Mouse (Mus musculus): ENCODE results near the gene Col4a5. TPM values are rescaled to one million over a fixed set of nuclear protein-coding genes. Genes with fewer than 3 reads are reported as not detected.

The Col4a5 gene
- 31.2 and 49.2 TPM in 2 replicates for polyA plus RNA-seq (2016; fragmentation: Nextera tagmentation; extraction: Ambion mirVana)

DNA sequence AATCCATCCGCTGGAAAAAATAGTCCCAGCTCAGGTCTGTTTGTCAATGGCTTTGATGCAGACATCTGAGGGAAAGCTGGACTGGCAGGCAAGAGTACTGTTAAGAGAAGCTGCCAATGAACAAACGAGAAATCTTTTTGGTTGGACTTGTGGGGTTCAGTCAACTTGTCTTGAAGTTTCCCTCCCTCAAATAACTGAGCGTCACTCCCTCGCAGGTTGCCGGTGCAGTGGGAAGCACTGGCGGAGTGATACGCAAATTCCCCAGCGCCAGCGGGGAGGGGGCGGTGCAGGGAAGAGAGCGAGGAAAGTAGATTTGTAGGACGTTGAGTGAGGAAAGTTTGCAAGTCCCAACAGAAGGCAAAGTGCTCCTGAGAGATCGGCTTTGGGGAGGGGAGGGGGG is at the start of gene Col4a5:
TSS of gene Col4a5 (plus strand) at position 276 of the 400 bp plus-strand sequence.
- H3K27me3 ChIP-seq (ENCODE audit: insufficient read depth, poor library complexity, severe bottlenecking), result peaks cover 10% of the 10 kb centered on the region; the same call in 1 of the 2 replicates
- no peaks in the 10 kb centered on the region for H3K9me3 ChIP-seq
- H3K4me1 ChIP-seq, result no peaks in the 10 kb centered on the region
- peak; percentile 85 for DNase-seq (ENCODE audit: low spot score)
- 4% methylated on average over 13 of the region's 13 CpGs for WGBS
- H3K27ac ChIP-seq, result peak within 1 kb of the TSS; percentile 88
- H3K36me3 ChIP-seq, result no peaks in the 10 kb centered on the region
- H3K4me3 ChIP-seq, result peak within 1 kb of the TSS; percentile 63

DNA sequence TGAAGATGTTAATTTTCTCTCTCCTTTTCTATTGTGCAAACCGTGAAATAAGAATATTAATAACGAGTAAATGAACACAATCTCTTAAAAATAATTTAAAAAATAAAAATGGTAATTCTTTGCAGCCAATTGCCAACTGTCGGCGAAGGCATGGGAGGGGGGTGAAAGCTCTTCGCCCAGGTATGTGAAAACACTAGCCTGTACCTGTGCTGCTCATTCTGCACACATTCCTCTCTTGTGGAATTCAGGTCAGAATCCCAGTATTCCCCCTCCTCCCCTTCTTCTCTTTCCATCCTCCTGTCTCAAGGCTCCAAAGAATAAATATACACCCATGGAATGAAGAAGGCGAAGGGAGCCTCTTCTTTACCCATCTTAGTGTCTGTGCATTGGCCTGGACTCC is 38.4 kb upstream of the Col4a5 start:
- Histone ChIP-seq H3K4me1 (peaks cover 6% of the 10 kb centered on the region; the same call in 1 of the 2 replicates), H3K9me3 (no peaks in the 10 kb centered on the region), H3K27ac (peak overlapping the region; percentile 7; the same call in 1 of the 2 replicates), H3K4me3 (no peak overlapping the region), H3K36me3 (no peaks in the 10 kb centered on the region), H3K27me3 (ENCODE audit: insufficient read depth, poor library complexity, severe bottlenecking) (no peaks in the 10 kb centered on the region)
- WGBS, result 71% methylated on average over 6 of the region's 6 CpGs
- no peak for DNase-seq (ENCODE audit: low spot score)

DNA sequence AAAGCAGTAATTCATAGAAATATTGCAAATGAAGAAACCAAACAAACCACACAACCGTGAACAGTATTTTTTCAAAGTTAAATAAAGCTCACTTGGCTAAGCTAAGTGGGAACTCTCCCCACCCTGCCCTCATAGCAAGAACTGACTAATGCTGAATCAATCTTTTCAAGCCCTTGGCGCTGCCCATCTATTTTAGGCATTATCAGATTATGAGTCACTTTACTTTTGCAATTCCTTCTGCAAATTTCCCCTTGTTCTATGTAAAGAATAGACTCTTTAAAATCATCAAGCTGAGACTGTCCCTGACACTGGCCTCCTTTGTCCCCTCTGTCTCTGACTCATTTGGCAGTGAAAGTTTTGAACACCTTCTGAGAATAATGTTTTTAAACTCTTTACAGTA is 35.8 kb upstream of the Col4a5 start:
- no peak overlapping the region for H3K27ac ChIP-seq
- no peaks in the 10 kb centered on the region for H3K27me3 ChIP-seq (ENCODE audit: insufficient read depth, poor library complexity, severe bottlenecking)
- H3K4me3 ChIP-seq, result no peak overlapping the region
- no peak for DNase-seq (ENCODE audit: low spot score)
- H3K9me3 ChIP-seq, result no peaks in the 10 kb centered on the region
- WGBS, result 37% methylated on average over 2 of the region's 2 CpGs
- H3K4me1 ChIP-seq, result peaks cover 6% of the 10 kb centered on the region; the same call in 1 of the 2 replicates
- no peaks in the 10 kb centered on the region for H3K36me3 ChIP-seq

DNA sequence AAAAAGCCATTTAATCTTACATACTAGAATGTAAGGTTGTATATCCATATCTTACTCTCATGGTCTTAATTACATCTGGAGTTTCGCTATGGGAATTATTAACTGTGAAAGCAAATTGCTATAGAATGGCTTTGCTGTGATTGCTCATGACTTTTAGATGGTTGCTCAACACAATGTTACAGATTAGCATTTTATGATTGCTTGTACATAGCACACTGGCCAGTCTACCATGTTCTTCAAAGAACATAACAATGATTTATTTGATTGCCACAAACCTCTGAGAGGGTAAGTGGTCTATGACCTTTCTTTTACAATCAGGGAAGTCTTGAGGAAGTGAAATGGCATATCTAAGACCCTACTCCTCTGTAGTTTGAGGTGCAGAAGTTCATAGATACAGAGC is 27.2 kb upstream of the Col4a5 start:
- H3K9me3 ChIP-seq, result no peaks in the 10 kb centered on the region
- H3K4me3 ChIP-seq, result no peak overlapping the region
- H3K27me3 ChIP-seq (ENCODE audit: insufficient read depth, poor library complexity, severe bottlenecking), result no peaks in the 10 kb centered on the region; the same call in 1 of the 2 replicates
- WGBS, result 79% methylated on average over 1 of the region's 1 CpGs
- no peaks in the 10 kb centered on the region for H3K36me3 ChIP-seq
- no peaks in the 10 kb centered on the region for H3K4me1 ChIP-seq
- no peak overlapping the region for H3K27ac ChIP-seq
- no peak for DNase-seq (ENCODE audit: low spot score)

DNA sequence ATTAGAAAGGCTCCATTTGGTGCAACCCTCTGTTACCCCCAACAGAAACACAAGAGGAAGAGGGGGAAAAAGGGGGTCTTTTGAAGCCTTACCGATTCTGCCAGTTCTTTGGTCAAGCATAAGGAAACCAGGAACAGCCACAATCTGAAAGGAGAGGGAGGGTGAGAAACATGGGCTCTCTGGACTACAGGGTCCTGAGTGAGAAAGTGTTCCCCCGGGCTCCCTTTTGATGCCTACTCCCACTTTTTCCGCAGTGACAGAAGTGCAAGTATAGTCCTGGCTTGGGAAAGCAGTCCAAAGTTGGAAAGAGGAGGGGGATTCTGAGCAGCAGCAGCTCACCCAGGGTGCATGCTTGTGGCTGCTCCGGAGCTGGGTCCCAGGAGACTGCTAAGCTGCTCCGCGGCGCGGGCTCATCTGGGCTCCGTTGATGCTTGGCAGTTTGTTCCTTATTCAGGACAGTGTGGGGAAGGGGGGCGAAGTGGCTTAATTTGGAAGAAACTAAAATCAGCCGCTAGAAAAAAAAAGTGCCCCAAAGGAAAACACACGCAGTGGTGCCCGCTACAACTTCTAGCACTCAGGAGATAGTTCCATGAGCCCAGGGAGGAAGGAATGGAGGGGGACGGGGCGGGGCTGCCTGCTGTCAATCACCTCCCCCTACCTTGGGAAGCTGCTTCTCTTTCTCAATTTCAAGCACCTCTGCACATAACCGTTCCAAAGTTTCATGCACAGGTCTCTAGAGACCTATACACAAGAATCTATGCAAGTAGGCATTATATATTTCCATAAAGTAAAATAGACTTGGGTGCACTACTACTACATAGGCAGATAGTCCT is 1.5 kb upstream of the Col4a5 start, which contains the start of gene Col4a6:
TSS of gene Col4a6 (minus strand) at position 607 of the 833 bp plus-strand sequence.
- Histone ChIP-seq H3K4me1 (no peaks in the 10 kb centered on the region), H3K27ac (peak within 1 kb of the TSS; percentile 88), H3K27me3 (ENCODE audit: insufficient read depth, poor library complexity, severe bottlenecking) (peaks cover 10% of the 10 kb centered on the region; the same call in 1 of the 2 replicates), H3K4me3 (peak within 1 kb of the TSS; percentile 63), H3K9me3 (no peaks in the 10 kb centered on the region), H3K36me3 (no peaks in the 10 kb centered on the region)
- DNase-seq (ENCODE audit: low spot score), result peak; percentile 76
- 13% methylated on average over 16 of the region's 16 CpGs for WGBS

DNA sequence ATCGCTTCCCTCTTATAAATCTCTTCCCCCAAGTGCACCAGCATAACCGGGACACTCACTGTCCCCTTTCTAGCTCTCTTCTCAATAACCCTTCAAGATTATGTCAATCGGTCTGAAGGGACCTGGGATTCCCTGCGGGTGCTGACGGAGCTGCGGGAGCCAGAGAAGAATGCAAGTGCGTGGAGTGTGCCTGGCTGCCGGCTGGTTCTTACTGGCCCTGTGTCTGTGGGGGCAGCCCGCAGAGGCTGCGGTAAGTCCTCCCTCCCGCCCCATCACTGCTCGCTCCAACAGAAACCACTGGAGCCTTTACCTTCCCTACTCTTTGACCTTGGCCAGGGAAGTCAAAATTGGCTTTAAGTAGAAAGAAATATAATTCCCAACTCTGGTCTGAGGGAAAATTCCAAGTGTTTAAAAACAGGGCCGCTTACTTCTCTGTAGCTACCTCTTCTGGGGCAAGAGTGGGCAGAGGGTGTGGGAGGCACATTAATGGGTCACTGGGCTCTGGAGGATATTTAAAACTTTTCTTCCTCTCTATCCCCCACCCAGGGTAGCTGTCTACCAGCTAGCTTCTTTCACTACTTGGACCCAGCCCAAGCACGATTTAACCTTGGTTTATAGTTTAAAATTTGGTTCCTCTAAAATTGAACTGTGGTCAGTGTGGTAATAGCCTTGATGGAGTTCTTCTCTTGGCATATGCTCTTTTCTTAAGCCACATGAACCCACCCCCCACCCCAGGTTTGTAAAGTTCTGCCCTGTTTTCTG is 562 bp downstream of the Col4a5 start:
- Histone ChIP-seq H3K27me3 (ENCODE audit: insufficient read depth, poor library complexity, severe bottlenecking) (peaks cover 10% of the 10 kb centered on the region; the same call in 1 of the 2 replicates), H3K27ac (peak overlapping the region; percentile 88), H3K9me3 (no peaks in the 10 kb centered on the region), H3K4me1 (no peaks in the 10 kb centered on the region), H3K4me3 (peak overlapping the region; percentile 63), H3K36me3 (no peaks in the 10 kb centered on the region)
- WGBS, result 16% methylated on average over 14 of the region's 14 CpGs
- no peak for DNase-seq (ENCODE audit: low spot score)

DNA sequence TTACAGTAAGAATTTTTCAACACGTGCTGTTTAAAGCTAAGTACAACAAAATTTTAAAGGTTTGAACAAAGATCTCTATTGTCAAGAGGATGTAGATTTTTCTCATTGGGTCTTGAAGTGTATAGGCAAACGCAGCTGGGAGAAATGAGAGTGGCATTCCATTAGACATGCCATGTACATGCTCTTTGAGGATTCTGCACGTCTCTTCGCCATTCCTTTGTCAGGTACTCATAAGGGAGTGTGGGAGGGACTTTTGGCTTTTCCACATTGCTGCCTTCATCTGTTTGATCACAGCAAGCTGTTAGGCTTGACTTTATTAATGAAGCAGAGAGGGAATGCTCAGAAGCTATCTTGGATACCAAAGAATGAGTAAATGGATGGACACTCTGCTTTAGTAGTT is 19.4 kb downstream of the Col4a5 start:
- Histone ChIP-seq H3K27ac (no peak overlapping the region), H3K4me3 (no peak overlapping the region), H3K27me3 (ENCODE audit: insufficient read depth, poor library complexity, severe bottlenecking) (no peaks in the 10 kb centered on the region), H3K9me3 (no peaks in the 10 kb centered on the region), H3K36me3 (no peaks in the 10 kb centered on the region), H3K4me1 (no peaks in the 10 kb centered on the region)
- no peak for DNase-seq (ENCODE audit: low spot score)
- 74% methylated on average over 4 of the region's 4 CpGs for WGBS

DNA sequence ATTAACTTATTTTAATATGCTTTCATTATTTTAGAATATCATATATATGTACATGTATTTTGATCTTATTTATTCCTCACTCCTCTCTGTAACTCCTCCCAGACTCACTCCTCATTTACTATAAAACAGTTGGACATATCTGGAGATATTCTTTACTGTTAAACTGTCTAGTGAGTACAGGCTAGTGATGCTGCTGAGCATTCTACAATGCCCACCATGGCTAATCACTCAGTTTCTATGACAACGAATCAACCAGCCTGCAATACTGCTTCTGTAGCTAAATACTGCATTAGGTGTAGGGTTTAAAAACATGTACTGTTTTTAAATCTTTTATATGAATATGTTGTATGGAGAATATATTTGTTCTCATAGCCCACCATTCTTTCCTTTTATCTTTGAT is 27.9 kb downstream of the Col4a5 start:
- Histone ChIP-seq H3K36me3 (no peaks in the 10 kb centered on the region), H3K27me3 (ENCODE audit: insufficient read depth, poor library complexity, severe bottlenecking) (no peaks in the 10 kb centered on the region), H3K27ac (no peak overlapping the region), H3K4me1 (no peaks in the 10 kb centered on the region), H3K9me3 (no peaks in the 10 kb centered on the region), H3K4me3 (no peak overlapping the region)
- 90% methylated on average over 1 of the region's 1 CpGs for WGBS
- no peak for DNase-seq (ENCODE audit: low spot score)

DNA sequence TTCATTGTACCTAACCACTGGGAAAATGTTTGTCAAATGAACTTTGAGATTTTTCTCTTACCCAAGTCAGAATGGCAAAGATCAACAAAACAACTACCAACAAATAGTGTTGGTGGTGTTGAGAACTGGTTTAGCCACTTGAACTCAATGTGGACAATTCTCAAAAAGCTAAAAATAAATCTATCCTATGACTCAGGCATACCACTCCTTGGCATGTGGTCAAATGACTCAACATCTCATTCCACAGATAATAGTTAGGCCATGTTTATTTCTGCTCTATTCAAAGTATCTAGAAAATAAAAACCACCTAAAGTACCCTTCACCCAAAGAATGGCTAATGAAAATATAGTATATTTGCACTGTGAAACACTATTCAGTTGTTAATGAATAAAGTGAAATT is 58.3 kb downstream of the Col4a5 start:
- H3K27me3 ChIP-seq (ENCODE audit: insufficient read depth, poor library complexity, severe bottlenecking), result no peaks in the 10 kb centered on the region

DNA sequence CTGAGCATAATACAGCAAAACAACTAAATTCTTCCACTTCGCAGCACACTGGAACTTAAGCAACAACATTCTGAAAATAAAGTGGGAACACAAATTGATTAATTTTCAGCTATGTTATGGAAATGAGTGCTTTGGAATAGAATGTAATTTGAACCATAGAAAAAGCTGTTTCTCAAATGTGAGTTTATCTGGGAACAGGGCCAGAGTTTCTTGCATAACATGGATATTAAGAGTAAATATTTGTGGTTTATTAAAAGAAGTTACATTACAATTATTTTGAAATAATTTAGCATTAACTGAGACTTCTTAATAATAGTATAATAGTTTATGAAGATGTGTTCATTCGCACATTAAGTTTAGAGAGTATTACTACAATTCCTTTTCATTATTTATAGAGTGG is 72.3 kb downstream of the Col4a5 start:
- no peaks in the 10 kb centered on the region for H3K27me3 ChIP-seq (ENCODE audit: insufficient read depth, poor library complexity, severe bottlenecking)
- DNase-seq (ENCODE audit: low spot score), result no peak
- 82% methylated on average over 2 of the region's 2 CpGs for WGBS
- no peak overlapping the region for H3K27ac ChIP-seq
- peaks cover 6% of the 10 kb centered on the region; the same call in 1 of the 2 replicates for H3K36me3 ChIP-seq
- no peaks in the 10 kb centered on the region for H3K9me3 ChIP-seq
- no peak overlapping the region for H3K4me3 ChIP-seq
- H3K4me1 ChIP-seq, result no peaks in the 10 kb centered on the region

More for the DNA sequence above, 58.3 kb downstream of the Col4a5 start:
- Histone ChIP-seq H3K36me3 (no peaks in the 10 kb centered on the region), H3K27ac (no peak overlapping the region), H3K4me3 (no peak overlapping the region), H3K4me1 (no peaks in the 10 kb centered on the region), H3K9me3 (no peaks in the 10 kb centered on the region)
- DNase-seq (ENCODE audit: low spot score), result no peak

DNA sequence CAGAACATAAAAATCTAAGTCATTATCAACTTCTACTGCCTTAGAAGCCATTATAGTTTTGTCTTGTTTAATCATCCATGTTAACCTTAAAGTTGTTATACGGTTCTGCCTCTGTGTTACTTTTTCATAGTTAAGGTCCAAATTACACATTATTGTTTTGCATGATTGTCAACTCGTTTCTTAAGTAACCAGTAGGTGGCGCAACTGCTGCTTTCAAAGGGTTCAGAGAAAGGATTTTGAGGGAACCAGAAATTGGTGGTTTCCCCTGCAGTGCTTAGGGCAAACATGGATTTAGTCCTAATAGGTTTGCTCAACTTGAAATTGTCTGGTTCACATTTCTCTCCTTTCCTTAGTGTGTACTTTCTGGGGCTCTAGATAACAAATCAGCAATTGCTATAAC is 115.1 kb downstream of the Col4a5 start:
- DNase-seq (ENCODE audit: low spot score), result no peak

DNA sequence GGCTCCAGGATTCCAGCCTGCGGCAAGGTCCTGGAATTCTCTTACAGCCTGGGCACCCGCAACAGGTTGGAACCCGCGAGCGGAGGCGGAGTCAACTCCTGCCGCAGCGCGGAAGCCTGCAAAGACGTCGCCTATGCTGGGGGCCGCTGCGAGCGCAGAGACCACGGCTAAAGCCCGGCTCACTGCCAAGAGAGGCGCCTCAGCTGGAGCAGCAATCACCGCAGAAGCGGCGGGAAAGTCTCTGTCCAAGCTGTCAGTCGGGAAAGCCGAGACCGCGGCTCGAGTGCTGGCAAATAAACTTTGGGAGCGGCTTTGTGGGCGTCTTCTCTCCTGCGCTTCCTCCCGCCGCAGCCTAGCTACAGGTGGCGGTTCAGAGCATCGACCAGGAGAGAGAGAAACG is 246.5 kb downstream of the Col4a5 start:
- DNase-seq (ENCODE audit: low spot score), result no peak
- no peaks in the 10 kb centered on the region for H3K4me1 ChIP-seq
- 12% methylated on average over 32 of the region's 33 CpGs for WGBS
- no peaks in the 10 kb centered on the region for H3K36me3 ChIP-seq
- H3K27ac ChIP-seq, result no peak overlapping the region
- H3K9me3 ChIP-seq, result no peaks in the 10 kb centered on the region
- H3K4me3 ChIP-seq, result peak overlapping the region; percentile 55
- peaks cover 72% of the 10 kb centered on the region for H3K27me3 ChIP-seq (ENCODE audit: insufficient read depth, poor library complexity, severe bottlenecking)

More for the DNA sequence above, 115.1 kb downstream of the Col4a5 start:
- Histone ChIP-seq H3K9me3 (no peaks in the 10 kb centered on the region), H3K4me3 (no peak overlapping the region), H3K36me3 (no peaks in the 10 kb centered on the region), H3K27me3 (ENCODE audit: insufficient read depth, poor library complexity, severe bottlenecking) (no peaks in the 10 kb centered on the region), H3K27ac (no peak overlapping the region), H3K4me1 (no peaks in the 10 kb centered on the region)
- WGBS, result 26% methylated on average over 3 of the region's 3 CpGs

DNA sequence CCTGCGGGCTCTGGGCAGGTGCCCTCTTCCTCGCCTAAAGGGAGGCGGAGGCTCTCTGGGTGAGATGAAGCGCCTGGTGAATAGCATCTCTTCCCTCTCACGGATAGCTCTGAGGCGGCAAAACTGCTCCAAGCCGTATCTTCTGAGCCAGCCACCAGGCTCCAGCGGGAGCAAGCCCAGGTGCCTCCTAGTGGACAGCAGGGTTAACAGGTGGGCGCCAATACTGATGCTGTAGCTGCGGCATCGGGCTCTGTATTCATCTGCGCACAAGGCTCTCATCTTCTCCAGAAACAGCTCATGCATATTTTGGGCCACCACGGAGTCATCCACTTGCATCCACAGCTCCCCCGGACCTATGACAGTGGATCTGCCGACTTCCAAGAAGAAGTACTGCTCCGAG is 248.8 kb downstream of the Col4a5 start:
- Histone ChIP-seq H3K4me1 (no peaks in the 10 kb centered on the region), H3K4me3 (peak overlapping the region; percentile 58), H3K9me3 (no peaks in the 10 kb centered on the region), H3K36me3 (no peaks in the 10 kb centered on the region), H3K27me3 (ENCODE audit: insufficient read depth, poor library complexity, severe bottlenecking) (peaks cover 77% of the 10 kb centered on the region), H3K27ac (no peak overlapping the region)
- 29% methylated on average over 16 of the region's 16 CpGs for WGBS
- peak; percentile 74 for DNase-seq (ENCODE audit: low spot score)

Data from heart, embryonic 10.5 days (tissue).